Mouse (Mus musculus) retina, postnatal 7 days (tissue): Measurements from ENCODE around the gene Rnf17.
A peak's percentile ranks its signal among the peaks of the same experiment; 100 is the strongest.

Source experiments
- DNase-seq: peaks from one replicate; pipeline ENCODE4 v3.0.0-alpha.2; 2012; ENCODE audit warnings: low read depth, low spot score

Rnf17 gene

DNA sequence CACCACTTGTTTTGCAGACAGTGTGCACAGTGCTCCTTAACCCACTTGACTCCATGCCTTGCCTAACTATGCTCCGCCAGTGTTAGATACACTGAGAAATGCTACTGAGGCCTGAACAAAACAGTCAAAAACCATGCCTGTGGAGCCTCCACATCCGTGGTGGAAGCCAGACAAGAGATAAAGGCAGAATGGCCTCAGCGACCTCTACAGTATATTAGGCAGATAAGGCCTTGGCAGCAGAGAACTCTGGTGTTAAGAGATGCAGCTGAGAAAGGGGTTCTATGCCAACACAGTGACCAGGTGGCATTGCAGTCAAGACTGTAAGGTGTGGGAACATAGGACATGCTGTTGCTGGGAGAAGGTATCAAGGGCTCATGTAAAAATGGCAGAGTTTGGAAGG lies 104.4 kb downstream of the Rnf17 start:
- no peak for DNase-seq

DNA sequence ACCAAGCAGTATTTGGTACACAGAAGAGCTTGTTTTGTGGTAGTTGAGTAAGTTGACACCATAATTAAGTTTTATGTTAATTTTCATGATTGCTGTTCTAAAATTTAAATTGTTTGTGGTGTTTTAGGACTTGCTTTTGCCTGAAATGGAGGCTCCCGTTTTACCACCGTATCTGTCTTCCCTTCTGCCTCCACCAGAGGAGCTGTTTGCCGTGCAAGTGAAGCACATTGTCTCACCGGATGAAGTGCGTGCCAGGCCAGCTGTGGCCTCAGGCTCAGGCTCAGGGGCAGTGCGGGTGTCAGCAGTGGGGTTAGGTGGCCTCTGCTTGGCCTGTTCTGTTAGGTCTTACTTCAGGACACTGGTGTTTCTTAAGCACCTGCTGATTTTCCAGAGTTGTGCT lies 109.7 kb downstream of the Rnf17 start:
- no peak for DNase-seq

DNA sequence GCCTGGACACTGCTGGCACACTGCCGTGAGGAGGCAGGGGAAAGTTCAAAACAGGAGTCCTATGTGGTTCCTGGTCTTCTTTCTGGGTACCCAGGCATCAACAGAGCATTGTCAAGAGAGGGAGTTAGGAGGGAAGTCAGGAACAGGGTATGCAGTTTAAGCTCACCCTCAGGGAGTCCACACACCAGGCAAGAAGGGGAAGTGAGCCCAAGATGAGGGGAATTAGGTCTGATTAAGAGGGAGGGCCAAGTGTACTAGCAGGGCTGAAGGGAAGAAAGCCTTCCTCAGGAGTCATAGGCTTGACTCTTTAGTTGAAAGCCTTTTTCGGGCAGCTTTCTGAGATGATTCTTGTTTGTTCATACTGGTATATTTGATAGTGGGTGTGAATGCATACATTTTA lies 112.4 kb downstream of the Rnf17 start:
- DNase-seq = no peak

DNA sequence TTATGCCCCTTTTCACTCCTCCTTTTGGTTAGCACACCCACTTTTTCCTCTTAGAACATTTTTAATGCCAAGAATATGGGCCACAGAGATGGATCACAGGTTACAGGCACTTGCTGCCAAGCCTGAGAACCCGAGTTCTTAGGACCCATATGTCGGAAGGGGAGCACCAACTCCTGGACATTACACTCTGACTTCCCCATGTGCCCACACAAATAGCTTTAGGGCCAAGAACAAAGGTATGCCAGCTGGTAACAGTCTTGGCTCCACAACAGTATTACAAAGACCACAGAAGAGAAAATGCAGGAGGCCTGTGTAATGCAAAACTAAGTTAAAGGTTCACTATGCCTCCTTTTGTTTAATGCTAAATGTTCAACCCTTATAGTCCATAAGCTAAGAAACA lies 128.4 kb downstream of the Rnf17 start:
- no peak for DNase-seq

DNA sequence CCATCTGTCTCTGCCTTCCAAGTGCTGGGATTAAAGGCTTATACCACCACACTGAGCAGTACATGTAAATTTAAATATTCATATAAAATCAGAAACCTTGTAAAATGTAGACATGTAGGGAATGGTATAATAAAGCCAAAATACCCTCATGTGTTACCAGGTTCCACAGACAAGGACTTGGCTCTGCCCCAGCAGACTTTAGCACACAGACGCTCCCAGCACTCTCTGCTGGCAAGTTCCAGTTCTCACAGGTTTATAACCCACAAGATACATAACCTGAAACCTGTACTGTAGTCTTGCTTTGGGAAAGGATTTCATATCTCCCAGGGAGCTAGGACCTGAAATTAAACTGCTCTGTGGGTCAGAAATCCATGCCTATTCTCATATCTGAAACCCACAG lies 142.6 kb downstream of the Rnf17 start:
- no peak for DNase-seq

DNA sequence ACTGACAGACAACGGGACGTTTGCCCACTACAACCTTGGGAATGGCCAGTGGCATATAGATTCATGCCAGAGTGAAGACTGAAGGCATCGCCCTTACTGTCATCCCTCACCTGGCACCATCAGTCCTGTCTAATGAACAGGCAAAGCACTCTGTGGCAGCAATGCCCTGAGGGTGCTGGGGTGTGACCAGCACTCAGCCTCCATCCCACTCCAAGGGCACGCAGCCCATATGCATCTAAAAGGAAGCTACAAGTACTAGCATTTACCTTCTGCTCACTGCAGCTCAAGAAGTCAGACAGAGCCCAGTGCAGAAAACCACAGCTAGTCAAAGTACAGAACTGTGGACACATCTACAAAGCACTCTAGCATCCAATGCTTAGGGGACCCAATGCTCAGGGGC lies 143.1 kb downstream of the Rnf17 start:
- DNase-seq = no peak

DNA sequence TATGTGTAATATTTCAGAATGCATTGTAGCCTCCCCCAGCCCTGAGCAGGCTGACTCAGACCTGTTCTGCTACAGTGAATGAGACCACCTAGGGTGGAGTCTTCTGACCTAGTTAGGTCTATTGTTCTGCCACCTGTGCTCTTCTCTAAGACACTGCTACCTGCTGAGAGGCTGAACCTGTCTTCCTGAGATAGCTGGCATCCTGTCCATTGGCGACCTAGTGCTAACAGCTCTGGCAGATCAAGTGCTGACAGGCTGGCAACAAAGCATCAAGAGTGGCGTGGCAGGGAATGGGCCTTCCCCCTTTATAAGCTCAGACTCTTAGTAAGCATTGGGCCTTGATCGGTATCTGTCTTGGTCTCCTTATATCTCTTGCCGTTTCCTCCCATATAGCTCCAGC lies 148.6 kb downstream of the Rnf17 start:
- no peak for DNase-seq

DNA sequence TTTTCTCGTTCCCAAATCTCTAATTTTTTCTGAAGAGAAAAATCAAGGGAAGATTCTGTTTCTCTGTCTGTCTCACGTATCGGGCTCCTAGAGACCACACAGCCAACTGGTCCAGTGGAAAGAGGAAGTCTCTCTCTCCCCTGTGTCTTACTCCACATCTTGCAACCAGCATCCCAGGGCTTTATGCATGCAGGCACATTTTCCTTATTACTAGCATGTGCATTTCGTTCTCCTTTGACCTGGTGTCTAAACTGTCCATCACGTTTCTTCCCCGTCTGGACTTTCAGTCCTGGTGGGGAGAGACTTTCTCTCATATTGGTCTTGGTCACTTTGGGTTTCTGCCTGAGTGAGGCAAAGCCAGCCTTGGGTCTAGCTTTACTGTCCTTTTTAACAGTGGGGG lies 150.5 kb downstream of the Rnf17 start:
- no peak for DNase-seq

DNA sequence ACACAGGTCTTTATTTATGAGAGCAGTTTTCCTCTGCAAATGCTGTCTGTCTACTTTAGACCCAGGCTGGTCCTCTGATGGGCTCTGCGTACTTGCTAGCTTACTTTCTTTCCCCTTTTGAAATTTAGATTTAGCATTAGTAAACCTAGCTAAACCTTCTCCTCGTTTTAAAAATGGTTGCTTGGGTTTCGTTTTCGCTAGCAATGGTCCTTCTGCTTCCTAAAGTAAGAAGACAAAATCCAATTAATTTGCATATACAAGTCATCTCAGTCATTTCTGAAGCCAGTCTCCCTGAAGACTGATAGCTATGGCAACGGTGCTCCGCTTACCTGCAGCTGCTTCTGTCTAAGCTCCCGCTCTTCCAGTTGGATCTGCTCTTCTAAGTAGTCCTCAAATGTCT lies 150.9 kb downstream of the Rnf17 start:
- no peak for DNase-seq

DNA sequence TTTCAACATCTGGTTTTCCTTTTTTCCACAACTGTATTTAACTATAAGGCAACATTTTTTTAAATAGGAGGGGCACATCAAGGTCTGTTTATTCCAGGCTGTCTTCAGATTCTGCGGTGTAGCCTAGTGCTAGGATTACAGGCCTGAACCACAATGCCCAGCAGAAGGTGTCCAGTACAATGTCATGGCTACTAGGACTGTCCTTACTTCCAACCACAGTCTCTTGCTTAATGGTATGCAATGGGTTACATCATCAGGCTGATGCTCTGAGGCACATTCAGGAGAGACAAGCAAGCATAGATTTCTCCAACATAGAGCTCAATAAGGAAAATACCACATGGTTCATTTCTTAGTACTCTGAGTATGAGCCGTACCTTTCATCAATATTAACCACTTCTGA lies 152.3 kb downstream of the Rnf17 start:
- DNase-seq = no peak

DNA sequence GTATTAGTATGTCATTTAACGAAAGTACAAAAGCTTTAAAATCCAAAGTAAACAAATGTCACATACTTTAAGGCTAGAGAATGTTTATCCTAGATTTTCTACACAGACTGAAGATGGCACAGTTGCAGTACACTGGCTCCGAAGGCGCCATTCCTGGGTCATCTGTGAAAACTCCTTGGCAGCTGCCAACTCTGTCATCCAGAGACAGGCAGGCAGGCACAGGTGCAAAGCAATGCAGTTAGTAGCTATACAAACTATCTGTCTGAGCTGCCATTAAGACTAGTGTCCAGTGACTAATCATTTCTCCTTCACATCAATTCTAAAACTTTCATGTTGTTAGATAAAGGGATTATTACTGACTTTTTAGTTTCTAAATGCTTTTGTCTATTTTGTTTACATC lies 156.8 kb downstream of the Rnf17 start:
- DNase-seq = no peak

DNA sequence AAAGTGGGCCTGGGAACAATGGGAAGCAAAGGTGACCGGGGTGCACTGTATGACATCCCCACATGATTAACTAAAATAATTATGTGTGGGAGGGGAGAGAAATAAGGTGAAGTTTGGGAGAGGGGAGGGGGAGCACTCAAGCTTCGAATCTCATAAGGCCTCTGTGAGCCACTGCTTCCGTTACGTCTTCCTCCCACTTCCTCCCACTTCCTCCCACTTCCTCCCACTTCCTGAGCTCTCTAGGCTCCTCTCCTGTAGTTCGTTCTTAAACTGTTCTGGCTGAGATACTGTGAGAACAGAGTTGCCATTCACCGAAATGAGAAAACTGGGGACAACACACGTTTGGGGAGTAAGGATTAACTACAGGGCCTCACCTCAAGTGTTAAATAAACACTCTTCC lies 165.1 kb downstream of the Rnf17 start:
- no peak for DNase-seq

DNA sequence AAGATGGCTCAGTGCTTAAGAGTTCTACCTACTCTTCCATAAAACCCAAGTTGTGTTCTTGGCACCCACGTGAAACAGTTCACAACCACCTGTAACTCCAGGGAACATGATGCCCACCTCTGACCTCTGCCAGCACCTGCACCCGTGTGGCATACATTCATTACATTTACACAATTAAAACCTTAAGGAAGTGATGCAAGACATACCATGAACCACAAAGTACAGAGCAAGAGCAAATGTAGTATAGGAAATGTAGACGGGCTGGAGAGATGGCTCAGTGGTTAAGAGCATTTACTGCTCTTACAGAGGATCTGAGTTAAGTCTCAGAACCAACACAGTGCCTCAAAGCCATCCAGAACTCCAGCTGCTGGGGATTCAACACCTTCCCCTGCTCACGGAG lies 166.7 kb downstream of the Rnf17 start:
- no peak for DNase-seq

DNA sequence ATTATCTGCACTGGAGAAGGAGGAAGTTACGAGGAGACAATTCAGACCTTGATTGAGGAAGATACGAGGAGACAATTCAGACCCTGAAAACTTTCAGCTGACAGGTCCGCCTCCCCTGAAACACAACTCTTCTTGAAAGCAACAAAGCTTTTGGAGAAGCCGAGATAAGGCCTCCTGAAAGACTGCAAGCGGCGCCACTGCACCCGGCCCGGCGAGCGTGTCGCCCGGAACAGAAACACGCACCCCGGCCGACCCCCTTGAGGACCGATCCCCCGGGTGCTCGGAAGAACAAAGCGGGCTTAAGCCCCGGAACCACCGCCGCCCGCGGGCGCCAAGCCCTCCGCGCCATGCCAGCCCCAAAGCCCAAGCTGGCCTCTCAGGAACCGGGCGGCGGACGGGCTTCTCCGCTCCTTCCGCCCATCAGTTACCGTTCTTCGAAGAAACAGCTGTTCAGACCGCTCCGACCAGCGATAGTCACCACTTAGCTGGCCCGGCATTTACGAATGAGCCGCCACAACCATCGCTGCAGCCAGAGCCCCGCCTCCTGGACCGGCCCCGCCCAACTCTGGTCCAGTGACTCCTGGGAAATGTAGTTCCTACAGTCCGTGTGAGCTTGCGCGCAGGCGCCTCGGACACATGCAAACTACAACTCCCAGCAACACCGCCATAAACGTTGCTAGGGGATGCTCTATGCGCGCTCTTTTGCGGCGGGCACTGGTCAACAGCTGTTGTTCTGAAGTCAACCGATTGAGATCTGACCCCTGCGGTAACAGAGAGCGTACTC lies 169.1 kb downstream of the Rnf17 start:
- peak; percentile 91 for DNase-seq

DNA sequence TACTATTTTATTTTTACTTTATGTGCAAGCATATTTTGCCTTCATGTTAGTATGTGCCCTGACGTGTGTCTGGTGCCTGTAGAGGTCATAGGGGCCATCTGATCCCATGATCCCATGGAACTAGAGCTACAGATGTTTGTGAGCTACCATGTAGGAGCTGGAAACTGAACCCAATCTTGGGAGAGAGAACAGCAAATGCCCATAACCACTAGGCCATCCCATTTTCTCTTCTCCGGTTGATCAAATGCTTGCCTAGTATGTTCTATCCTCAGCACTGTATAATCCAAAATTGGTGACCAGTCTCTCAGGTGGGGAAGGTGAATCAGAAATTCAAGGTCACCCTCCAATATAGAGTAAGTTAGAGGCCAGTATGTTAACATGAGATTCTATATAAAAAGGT lies 170.2 kb downstream of the Rnf17 start:
- DNase-seq = no peak
